Mouse (Mus musculus) lung, embryonic 15.5 days (tissue): ENCODE results near the gene Ntrk2. TPM values are rescaled to one million over a fixed set of nuclear protein-coding genes. Genes with fewer than 3 reads are reported as not detected.

ENCODE experiments used
- ATAC-seq: fragments of 200-750 bp; cut with Nextera tagmentation; 2 replicates; pipeline ENCODE4 v1.8.0; 2017; ENCODE audit warnings: moderate number of reproducible peaks, borderline replicate concordance; ENCODE audit not compliant: low FRiP score, low TSS enrichment; ENCODE audit errors: extremely low read depth
- H3K27ac ChIP-seq: fragments of 300-500 bp; sonication (generic); 2 replicates; pipeline ENCODE4 v1.5.1; 2015; ENCODE audit warnings: moderate library complexity, mild to moderate bottlenecking, inconsistent platforms
- H3K27me3 ChIP-seq: fragments of 300-500 bp; sonication (generic); 2 replicates; pipeline ENCODE4 v1.6.1; 2015; ENCODE audit warnings: inconsistent platforms
- H3K36me3 ChIP-seq: fragments of 300-500 bp; sonication (generic); 2 replicates; pipeline ENCODE4 v1.6.1; 2015; ENCODE audit warnings: inconsistent platforms
- H3K4me1 ChIP-seq: fragments of 300-500 bp; sonication (generic); 2 replicates; pipeline ENCODE4 v1.6.1; 2015; ENCODE audit warnings: inconsistent platforms
- H3K4me2 ChIP-seq: fragments of 300-500 bp; sonication (generic); 2 replicates; pipeline ENCODE4 v1.6.1; 2015; ENCODE audit warnings: inconsistent platforms, mild to moderate bottlenecking, moderate library complexity
- H3K4me3 ChIP-seq: fragments of 300-500 bp; sonication (generic); 2 replicates; pipeline ENCODE4 v1.5.1; 2015; ENCODE audit warnings: mild to moderate bottlenecking, inconsistent platforms
- H3K9ac ChIP-seq: fragments of 300-500 bp; sonication (generic); 2 replicates; pipeline ENCODE4 v1.6.1; 2015; ENCODE audit warnings: inconsistent platforms
- H3K9me3 ChIP-seq: fragments of 300-500 bp; sonication (generic); 2 replicates; pipeline ENCODE4 v1.6.1; 2016; ENCODE audit warnings: inconsistent platforms
- WGBS: fragments of 180-500 bp; shearing (Covaris S2); methylation state at CpG from one replicate; pipeline ENCODE4 v1.1.7; 2015; 5-methylcytosine and 5-hydroxymethylcytosine counted together
- polyA plus RNA-seq: library from polyadenylated mRNA; unstranded; fragments of >200 nt; fragmentation: Nextera tagmentation; extraction: Ambion mirVana; gene quantifications from 2 replicates; pipeline ENCODE4 v1.2.1, GENCODE M21; 2015

The Ntrk2 gene
- polyA plus RNA-seq, 1 experiment from 2014 or later, result 3.8 TPM

GRCm38 (mm10) chr13:58807629-58808363 lies 1.4 kb downstream of the Ntrk2 start:
- Histone ChIP-seq H3K9ac (no peak overlapping the region), H3K27me3 (peaks cover 58% of the 10 kb centered on the region), H3K4me3 (peak overlapping the region; percentile 43), H3K27ac (no peak overlapping the region), H3K4me1 (peaks cover 18% of the 10 kb centered on the region), H3K9me3 (no peaks in the 10 kb centered on the region), H3K4me2 (peak overlapping the region; percentile 92), H3K36me3 (no peaks in the 10 kb centered on the region)
- under 1% methylated on average over 47 of the region's 50 CpGs for WGBS
- ATAC-seq, result 0 out of 2 replicates have a peak, but pooled peaks have one; percentile 46

DNA sequence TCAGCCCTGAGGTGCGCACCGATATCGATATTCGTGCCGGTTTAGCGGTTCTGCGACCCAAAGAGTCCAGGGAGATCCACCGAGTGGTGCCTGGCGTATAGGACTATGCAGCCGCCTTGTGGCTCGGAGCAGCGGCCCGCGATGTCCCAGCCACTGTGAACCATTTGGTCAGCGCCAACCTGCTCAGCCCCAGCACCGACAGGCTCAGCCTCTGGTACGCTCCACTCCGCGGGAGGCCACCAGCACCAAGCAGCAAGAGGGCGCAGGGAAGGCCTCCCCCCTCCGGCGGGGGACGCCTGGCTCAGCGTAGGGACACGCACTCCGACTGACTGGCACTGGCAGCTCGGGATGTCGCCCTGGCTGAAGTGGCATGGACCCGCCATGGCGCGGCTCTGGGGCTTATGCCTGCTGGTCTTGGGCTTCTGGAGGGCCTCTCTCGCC lies 2.0 kb downstream of the Ntrk2 start:
- H3K36me3 ChIP-seq, result no peaks in the 10 kb centered on the region
- 0 out of 2 replicates have a peak overlapping the region, but pooled peaks have one; percentile 13 for H3K9ac ChIP-seq
- peaks cover 18% of the 10 kb centered on the region for H3K4me1 ChIP-seq
- WGBS, result under 1% methylated on average over 32 of the region's 32 CpGs
- ATAC-seq, result peak; percentile 49; the same call in 1 of the 2 replicates
- H3K27me3 ChIP-seq, result peaks cover 58% of the 10 kb centered on the region
- peak overlapping the region; percentile 92 for H3K4me2 ChIP-seq
- H3K27ac ChIP-seq, result no peak overlapping the region
- H3K4me3 ChIP-seq, result peak overlapping the region; percentile 43
- no peaks in the 10 kb centered on the region for H3K9me3 ChIP-seq

- Histone ChIP-seq H3K9me3 (no peaks in the 10 kb centered on the region), H3K4me1 (peaks cover 18% of the 10 kb centered on the region), H3K4me3 (no peak overlapping the region), H3K27ac (no peak overlapping the region), H3K27me3 (peaks cover 58% of the 10 kb centered on the region), H3K4me2 (no peak overlapping the region), H3K36me3 (no peaks in the 10 kb centered on the region), H3K9ac (no peak overlapping the region)
- no peak for ATAC-seq
- 84% methylated on average over 8 of the region's 8 CpGs for WGBS
Observed at GRCm38 (mm10) chr13:58809930-58810329, 3.6 kb downstream of the Ntrk2 start.

GRCm38 (mm10) chr13:58824752-58825151 lies 18.4 kb downstream of the Ntrk2 start:
- H3K27ac ChIP-seq, result no peak overlapping the region
- H3K9ac ChIP-seq, result no peak overlapping the region
- H3K27me3 ChIP-seq, result no peaks in the 10 kb centered on the region
- H3K4me2 ChIP-seq, result no peak overlapping the region
- no peak overlapping the region for H3K4me3 ChIP-seq
- WGBS, result 86% methylated on average over 7 of the region's 7 CpGs
- no peaks in the 10 kb centered on the region for H3K4me1 ChIP-seq
- H3K36me3 ChIP-seq, result no peaks in the 10 kb centered on the region
- no peaks in the 10 kb centered on the region for H3K9me3 ChIP-seq
- no peak for ATAC-seq

- no peak overlapping the region for H3K9ac ChIP-seq
- WGBS, result 78% methylated on average over 14 of the region's 14 CpGs
- H3K9me3 ChIP-seq, result no peaks in the 10 kb centered on the region
- ATAC-seq, result no peak
- H3K27ac ChIP-seq, result no peak overlapping the region
- H3K27me3 ChIP-seq, result no peaks in the 10 kb centered on the region
- H3K4me1 ChIP-seq, result no peaks in the 10 kb centered on the region
- H3K36me3 ChIP-seq, result no peaks in the 10 kb centered on the region
- no peak overlapping the region for H3K4me2 ChIP-seq
- H3K4me3 ChIP-seq, result no peak overlapping the region
Observed at GRCm38 (mm10) chr13:58826356-58827197, 20.2 kb downstream of the Ntrk2 start.

DNA sequence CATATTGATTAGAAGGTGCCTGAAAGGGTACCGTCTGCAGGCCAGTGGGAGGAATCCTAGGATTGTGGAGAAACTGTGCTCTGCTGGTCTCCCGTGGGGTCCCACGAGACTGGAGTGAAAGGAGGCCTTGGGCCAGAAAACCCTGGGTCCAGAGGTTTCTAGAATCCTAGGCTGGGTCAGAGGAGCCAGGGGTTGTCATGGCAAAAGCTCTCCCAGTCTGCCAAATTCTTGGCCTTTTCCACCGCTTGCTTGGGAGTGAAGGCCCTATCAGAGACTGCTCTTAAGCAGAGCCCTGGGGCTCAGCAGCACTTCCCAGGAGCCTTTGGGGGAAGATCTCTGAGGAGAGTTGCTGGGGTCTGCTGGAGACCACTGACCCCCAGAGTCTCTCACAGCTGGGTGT lies 25.6 kb downstream of the Ntrk2 start:
- H3K27me3 ChIP-seq, result no peaks in the 10 kb centered on the region
- no peak overlapping the region for H3K4me3 ChIP-seq
- 73% methylated on average over 4 of the region's 4 CpGs for WGBS
- H3K27ac ChIP-seq, result no peak overlapping the region
- H3K9me3 ChIP-seq, result no peaks in the 10 kb centered on the region
- ATAC-seq, result no peak
- no peak overlapping the region for H3K4me2 ChIP-seq
- no peak overlapping the region for H3K9ac ChIP-seq
- no peaks in the 10 kb centered on the region for H3K36me3 ChIP-seq
- H3K4me1 ChIP-seq, result no peaks in the 10 kb centered on the region

- Histone ChIP-seq H3K4me2 (no peak overlapping the region), H3K27me3 (no peaks in the 10 kb centered on the region), H3K4me1 (no peaks in the 10 kb centered on the region), H3K9me3 (no peaks in the 10 kb centered on the region), H3K4me3 (no peak overlapping the region), H3K27ac (no peak overlapping the region), H3K36me3 (no peaks in the 10 kb centered on the region), H3K9ac (no peak overlapping the region)
- no peak for ATAC-seq
- 62% methylated on average over 4 of the region's 4 CpGs for WGBS
Observed at GRCm38 (mm10) chr13:58834726-58835125, 28.4 kb downstream of the Ntrk2 start.

- Histone ChIP-seq H3K27me3 (no peaks in the 10 kb centered on the region), H3K4me3 (no peak overlapping the region), H3K4me1 (0 out of 2 replicates have a peak, but pooled peaks cover 3% of the 10 kb centered on the region), H3K4me2 (no peak overlapping the region), H3K27ac (no peak overlapping the region), H3K9ac (no peak overlapping the region), H3K36me3 (no peaks in the 10 kb centered on the region), H3K9me3 (no peaks in the 10 kb centered on the region)
- ATAC-seq, result no peak
- 82% methylated on average over 1 of the region's 1 CpGs for WGBS
Observed at GRCm38 (mm10) chr13:58836891-58837290, 30.5 kb downstream of the Ntrk2 start.

DNA sequence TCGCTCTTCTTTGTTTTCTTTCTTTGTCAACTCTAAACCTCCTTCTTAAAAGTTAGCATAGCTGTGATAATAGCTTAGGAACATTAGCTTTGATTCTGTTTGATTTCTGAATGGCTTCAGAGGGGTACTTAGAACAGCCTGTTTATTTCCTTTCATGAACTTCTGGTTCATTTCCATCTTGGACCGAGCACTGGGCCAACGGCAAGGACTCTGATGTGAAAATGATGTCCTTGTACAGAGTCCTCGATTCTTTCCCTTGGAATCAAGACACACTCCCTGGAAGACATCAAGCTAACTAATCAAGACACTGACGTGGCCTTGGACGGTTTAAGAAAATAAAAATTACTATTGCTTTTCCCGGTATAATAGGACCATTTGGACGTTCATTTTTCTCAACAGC lies 31.7 kb downstream of the Ntrk2 start:
- no peak overlapping the region for H3K4me2 ChIP-seq
- no peak overlapping the region for H3K27ac ChIP-seq
- 0 out of 2 replicates have a peak, but pooled peaks cover 3% of the 10 kb centered on the region for H3K4me1 ChIP-seq
- WGBS, result 77% methylated on average over 8 of the region's 8 CpGs
- ATAC-seq, result no peak
- H3K36me3 ChIP-seq, result no peaks in the 10 kb centered on the region
- H3K27me3 ChIP-seq, result no peaks in the 10 kb centered on the region
- H3K9me3 ChIP-seq, result no peaks in the 10 kb centered on the region
- no peak overlapping the region for H3K9ac ChIP-seq
- H3K4me3 ChIP-seq, result no peak overlapping the region

- H3K27ac ChIP-seq, result no peak overlapping the region
- H3K27me3 ChIP-seq, result no peaks in the 10 kb centered on the region
- H3K9ac ChIP-seq, result no peak overlapping the region
- 0 out of 2 replicates have a peak, but pooled peaks cover 3% of the 10 kb centered on the region for H3K4me1 ChIP-seq
- ATAC-seq, result peak; percentile 77; the same call in 1 of the 2 replicates
- H3K4me3 ChIP-seq, result no peak overlapping the region
- no peaks in the 10 kb centered on the region for H3K9me3 ChIP-seq
- H3K4me2 ChIP-seq, result no peak overlapping the region; the same call in 1 of the 2 replicates
- WGBS, result 19% methylated on average over 6 of the region's 7 CpGs
- H3K36me3 ChIP-seq, result no peaks in the 10 kb centered on the region
Observed at GRCm38 (mm10) chr13:58840731-58841359, 34.5 kb downstream of the Ntrk2 start.

DNA sequence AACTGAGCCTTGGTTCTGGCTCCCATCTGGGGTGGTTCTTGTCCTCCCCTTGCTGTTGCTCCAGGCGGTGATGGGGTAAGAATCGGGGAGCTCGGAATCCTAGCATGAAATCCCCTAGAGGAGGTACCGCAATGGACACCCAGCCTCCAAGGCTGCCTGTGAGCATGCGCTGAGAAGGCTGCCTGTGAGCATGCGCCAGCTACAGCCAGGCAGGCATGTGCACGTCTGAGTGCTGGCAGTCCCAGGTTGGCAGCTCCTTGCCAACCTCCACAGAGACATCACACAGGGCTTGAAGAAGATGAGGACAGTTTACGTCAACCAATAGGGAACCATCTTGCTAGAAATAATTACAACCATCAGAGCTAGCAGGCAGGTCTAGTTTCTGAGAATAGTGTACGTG lies 37.5 kb downstream of the Ntrk2 start:
- Histone ChIP-seq H3K4me3 (no peak overlapping the region), H3K4me1 (0 out of 2 replicates have a peak, but pooled peaks cover 3% of the 10 kb centered on the region), H3K36me3 (no peaks in the 10 kb centered on the region), H3K4me2 (no peak overlapping the region), H3K9me3 (no peaks in the 10 kb centered on the region), H3K27ac (no peak overlapping the region), H3K9ac (no peak overlapping the region), H3K27me3 (no peaks in the 10 kb centered on the region)
- 83% methylated on average over 9 of the region's 9 CpGs for WGBS
- no peak for ATAC-seq
